Mouse (Mus musculus) megakaryocyte, embryonic 14.5 days (primary cell): ENCODE results near the gene Guca1b. TPM values are rescaled to one million over a fixed set of nuclear protein-coding genes. Genes with fewer than 3 reads are reported as not detected.

Experiments
- H3K27me3 ChIP-seq: replicated peaks from 2 replicates; pipeline ENCODE3; 2012; ENCODE audit warnings: inconsistent platforms
- H3K36me3 ChIP-seq: replicated peaks from 2 replicates; pipeline ENCODE3; 2012; ENCODE audit warnings: low read length, inconsistent platforms, mixed read lengths
- H3K4me1 ChIP-seq: 2 replicates; pipeline ENCODE4 v1.6.1; 2012; ENCODE audit warnings: inconsistent platforms
- H3K4me3 ChIP-seq: replicated peaks from 2 replicates; pipeline ENCODE3; 2012; ENCODE audit warnings: moderate library complexity, mild to moderate bottlenecking, inconsistent platforms
- H3K9me3 ChIP-seq: 2 replicates; pipeline ENCODE4 v1.6.1; 2012; ENCODE audit warnings: inconsistent platforms
- FLI1 ChIP-seq: IDR thresholded peaks from 2 replicates; pipeline ENCODE4 v1.6.1; 2012; ENCODE audit warnings: low read length, inconsistent platforms, mixed read lengths
- GATA1 ChIP-seq: IDR thresholded peaks from 3 replicates; pipeline ENCODE4 v1.6.1; 2012; ENCODE audit warnings: mixed read lengths, low read length, inconsistent platforms, borderline replicate concordance
- polyA plus RNA-seq: library from polyadenylated mRNA; stranded (reverse); fragments of >175 nt; gene quantifications from 2 replicates; pipeline ENCODE4 v1.2.3, GENCODE M21; 2012; ENCODE audit warnings: low replicate concordance; ENCODE audit not compliant: insufficient read depth

Gene Guca1b
- polyA plus RNA-seq, 1 experiment, result not detected

- TF ChIP-seq FLI1 (no peak), GATA1 (no peak)
- H3K9me3 ChIP-seq, result peaks cover 18% of the 10 kb centered on the region
- H3K27me3 ChIP-seq, result peaks cover 42% of the 10 kb centered on the region
- peak within 1 kb of the TSS; percentile 86 for H3K4me3 ChIP-seq
- no peaks in the 10 kb centered on the region for H3K36me3 ChIP-seq
- H3K4me1 ChIP-seq, result peaks cover 78% of the 10 kb centered on the region
Observed at GRCm38 (mm10) chr17:47436156-47436906, 51.1 kb downstream of the Guca1b start, which contains the start of gene AI661453. AI661453 (plus strand) TSS chr17:47436615.

GRCm38 (mm10) chr17:47436907-47437547 is 51.8 kb downstream of the Guca1b start, which contains the start of gene 1700001C19Rik:
1700001C19Rik (minus strand) TSS chr17:47437376.
- no peaks in the 10 kb centered on the region for H3K36me3 ChIP-seq
- peaks cover 49% of the 10 kb centered on the region for H3K27me3 ChIP-seq
- peaks cover 75% of the 10 kb centered on the region for H3K4me1 ChIP-seq
- TF ChIP-seq FLI1, result no peak
- no peak for TF ChIP-seq GATA1
- H3K4me3 ChIP-seq, result peak within 1 kb of the TSS; percentile 86
- H3K9me3 ChIP-seq, result peaks cover 18% of the 10 kb centered on the region

- H3K9me3 ChIP-seq, result peaks cover 18% of the 10 kb centered on the region
- peaks cover 60% of the 10 kb centered on the region for H3K4me1 ChIP-seq
- H3K4me3 ChIP-seq, result no peak overlapping the region
- H3K27me3 ChIP-seq, result peaks cover 62% of the 10 kb centered on the region
- no peaks in the 10 kb centered on the region for H3K36me3 ChIP-seq
- TF ChIP-seq GATA1 (no peak), FLI1 (no peak)
Observed at GRCm38 (mm10) chr17:47438611-47439010, 53.4 kb downstream of the Guca1b start.

- Histone ChIP-seq H3K27me3 (peaks cover 68% of the 10 kb centered on the region), H3K4me1 (peaks cover 56% of the 10 kb centered on the region)
- TF ChIP-seq FLI1, result no peak
- no peak for TF ChIP-seq GATA1
Observed at GRCm38 (mm10) chr17:47439396-47440028, 54.3 kb downstream of the Guca1b start.

GRCm38 (mm10) chr17:47440359-47440890 is 55.2 kb downstream of the Guca1b start:
- peaks cover 18% of the 10 kb centered on the region for H3K9me3 ChIP-seq
- H3K36me3 ChIP-seq, result no peaks in the 10 kb centered on the region
- TF ChIP-seq FLI1, result no peak
- no peak for TF ChIP-seq GATA1
- H3K4me1 ChIP-seq, result peaks cover 58% of the 10 kb centered on the region
- no peak overlapping the region for H3K4me3 ChIP-seq
- peaks cover 75% of the 10 kb centered on the region for H3K27me3 ChIP-seq

More at GRCm38 (mm10) chr17:47439396-47440028, 54.3 kb downstream of the Guca1b start:
- H3K9me3 ChIP-seq, result peaks cover 18% of the 10 kb centered on the region
- H3K4me3 ChIP-seq, result peak overlapping the region; percentile 76
- no peaks in the 10 kb centered on the region for H3K36me3 ChIP-seq

- peaks cover 16% of the 10 kb centered on the region for H3K9me3 ChIP-seq
- H3K27me3 ChIP-seq, result peaks cover 77% of the 10 kb centered on the region
- no peak overlapping the region for H3K4me3 ChIP-seq
- TF ChIP-seq GATA1 (no peak), FLI1 (no peak)
- peaks cover 64% of the 10 kb centered on the region for H3K4me1 ChIP-seq
- no peaks in the 10 kb centered on the region for H3K36me3 ChIP-seq
Observed at GRCm38 (mm10) chr17:47441296-47442051, 56.3 kb downstream of the Guca1b start.

- H3K27me3 ChIP-seq, result peaks cover 69% of the 10 kb centered on the region
- peaks cover 8% of the 10 kb centered on the region for H3K9me3 ChIP-seq
- no peak overlapping the region for H3K4me3 ChIP-seq
- peaks cover 62% of the 10 kb centered on the region for H3K4me1 ChIP-seq
- no peaks in the 10 kb centered on the region for H3K36me3 ChIP-seq
- TF ChIP-seq GATA1 (no peak), FLI1 (no peak)
Observed at GRCm38 (mm10) chr17:47442271-47442670, 57.1 kb downstream of the Guca1b start.

Other genes starting within 250 kb of the Guca1b start
- 1.8 and 8.1 TPM in 2 replicates for gene Mrps10, start 16.5 kb upstream of the Guca1b start, polyA plus RNA-seq
- 4.2 and 5.0 TPM in 2 replicates for gene Guca1a, start 15.2 kb downstream of the Guca1b start, polyA plus RNA-seq
- 0.44 and 0.48 TPM in 2 replicates for gene AI661453, start 51.2 kb downstream of the Guca1b start, polyA plus RNA-seq
- gene 1700001C19Rik, start 52.0 kb downstream of the Guca1b start, polyA plus RNA-seq, result not detected in 2 replicates
- gene Taf8, start 116.9 kb downstream of the Guca1b start, polyA plus RNA-seq, result 8.7 and 11.5 TPM in 2 replicates
- gene Ccnd3, start 119.7 kb downstream of the Guca1b start, polyA plus RNA-seq, result 872 and 1,542 TPM in 2 replicates
- 7.8 and 17.7 TPM in 2 replicates for gene Bysl, start 226.1 kb downstream of the Guca1b start, polyA plus RNA-seq
- gene Med20, start 226.2 kb downstream of the Guca1b start, polyA plus RNA-seq, result 2.3 TPM in 1 of 2 replicates, not detected in the other
- gene Gm20517, start 226.2 kb downstream of the Guca1b start, polyA plus RNA-seq, result 0.29 and 0.81 TPM in 2 replicates
- gene Usp49, start 245.3 kb downstream of the Guca1b start, polyA plus RNA-seq, result 1.2 and 3.7 TPM in 2 replicates